Mouse (Mus musculus): ENCODE measurements around the gene Pla2g6. TPM values are rescaled to one million over a fixed set of nuclear protein-coding genes. Genes with fewer than 3 reads are reported as not detected.

Gene Pla2g6
- polyA plus RNA-seq, 1 experiment, result 7.4 TPM

DNA sequence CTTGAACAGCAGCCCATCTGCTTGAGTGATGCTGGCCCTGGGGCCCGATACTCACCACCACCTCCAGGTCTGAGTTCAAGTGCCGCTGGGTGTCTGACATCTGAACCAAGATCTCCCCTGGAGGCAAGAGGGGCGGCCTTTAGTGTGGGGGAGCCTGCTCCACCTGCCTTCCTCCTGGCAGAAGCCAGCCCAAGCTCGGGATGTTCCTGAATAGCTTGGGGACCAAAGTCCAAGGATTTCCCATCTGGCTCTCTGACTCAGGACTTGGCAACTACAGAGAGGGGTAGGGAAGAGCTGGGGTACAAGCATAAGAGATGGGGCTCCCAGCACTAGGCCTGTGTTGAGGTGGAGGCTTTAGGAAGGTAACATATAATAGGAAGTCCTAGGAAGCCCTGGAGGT, 44.8 kb downstream of the Pla2g6 start:
- TF ChIP-seq CTCF (IDR thresholded peaks at IDR 0.05; ENCODE audit: borderline replicate concordance, insufficient read depth, low read length), result no peak
- no peak overlapping the region for H3K4me3 ChIP-seq (ENCODE audit: insufficient read depth, low read length)
- no peaks in the 10 kb centered on the region for H3K4me1 ChIP-seq (ENCODE audit: control insufficient read depth, insufficient read depth, low read length)
- no peak overlapping the region for H3K27ac ChIP-seq (ENCODE audit: insufficient read depth, low read length)

DNA sequence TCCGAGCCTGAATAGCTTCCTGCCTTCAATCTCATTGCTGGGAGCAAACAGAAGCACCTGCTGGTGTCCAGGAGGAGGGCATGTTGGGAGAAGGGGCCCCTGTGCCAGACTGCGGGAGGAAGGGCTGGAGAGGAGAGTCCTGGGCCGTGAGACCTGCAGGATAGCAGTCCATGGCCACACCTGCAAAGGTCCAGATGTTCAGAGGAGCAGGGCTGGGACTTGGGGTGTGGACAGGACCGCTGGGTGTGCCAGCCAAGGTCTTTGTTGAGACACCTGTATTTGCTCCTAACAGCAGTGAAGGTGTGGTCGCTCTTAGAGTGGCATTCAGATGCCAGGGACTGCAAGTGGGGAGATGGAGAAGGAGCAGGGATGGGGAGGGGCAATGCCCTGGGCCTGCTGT, 45.8 kb downstream of the Pla2g6 start:
- Histone ChIP-seq H3K4me1 (ENCODE audit: control insufficient read depth, insufficient read depth, low read length) (no peaks in the 10 kb centered on the region), H3K4me3 (ENCODE audit: insufficient read depth, low read length) (no peak overlapping the region), H3K27ac (ENCODE audit: insufficient read depth, low read length) (no peak overlapping the region)
- TF ChIP-seq CTCF (IDR thresholded peaks at IDR 0.05; ENCODE audit: borderline replicate concordance, insufficient read depth, low read length) (no peak), POLR2A (IDR thresholded peaks at IDR 0.05; ENCODE audit: low read depth, low read length) (no peak)

DNA sequence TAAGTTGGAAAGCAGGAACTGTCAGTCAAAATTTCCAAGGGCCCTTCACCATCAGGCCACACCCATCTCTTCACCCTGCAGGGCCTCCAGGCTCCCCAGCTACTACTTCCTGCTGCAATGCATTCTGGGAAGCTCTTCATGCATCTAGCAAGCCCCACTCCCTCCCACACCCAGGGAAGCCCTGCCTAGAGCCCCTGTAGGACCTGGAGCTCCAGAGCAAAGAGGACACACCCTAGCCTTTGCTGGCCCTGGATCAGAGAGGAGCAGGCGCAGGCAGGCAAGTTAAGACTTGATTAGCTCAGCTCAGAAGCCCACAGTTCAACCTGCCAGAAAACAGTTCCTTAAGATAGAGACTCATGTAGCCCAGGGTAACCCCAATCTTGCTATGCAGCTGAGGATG, 46.8 kb downstream of the Pla2g6 start:
- Histone ChIP-seq H3K4me3 (ENCODE audit: insufficient read depth, low read length) (no peak overlapping the region), H3K27ac (ENCODE audit: insufficient read depth, low read length) (no peak overlapping the region), H3K4me1 (ENCODE audit: control insufficient read depth, insufficient read depth, low read length) (no peaks in the 10 kb centered on the region)
- no peak for TF ChIP-seq POLR2A (IDR thresholded peaks at IDR 0.05; ENCODE audit: low read depth, low read length)
- TF ChIP-seq CTCF (IDR thresholded peaks at IDR 0.05; ENCODE audit: borderline replicate concordance, insufficient read depth, low read length), result no peak

DNA sequence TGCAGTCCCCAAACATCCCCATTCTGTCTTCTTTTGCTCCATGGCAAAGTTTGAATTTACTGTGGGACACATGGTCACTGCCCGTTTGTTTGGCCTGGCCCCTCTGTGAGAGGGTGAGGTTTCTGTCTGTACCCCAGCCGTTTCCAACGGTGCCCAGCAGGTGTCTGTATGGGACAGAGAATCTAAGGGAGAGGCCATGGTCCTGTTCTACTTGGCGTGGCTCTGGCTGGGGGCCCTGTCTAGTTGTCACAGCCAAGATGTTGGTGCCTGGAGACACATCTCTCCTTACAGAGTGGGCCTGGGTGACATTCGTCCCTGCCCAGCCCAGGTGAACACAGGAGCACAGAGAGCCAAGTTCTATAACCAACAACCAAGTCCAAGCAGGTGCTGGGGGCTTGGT, 47.3 kb downstream of the Pla2g6 start:
- Histone ChIP-seq H3K27ac (ENCODE audit: insufficient read depth, low read length) (no peak overlapping the region), H3K4me1 (ENCODE audit: control insufficient read depth, insufficient read depth, low read length) (no peaks in the 10 kb centered on the region), H3K4me3 (ENCODE audit: insufficient read depth, low read length) (no peak overlapping the region)
- TF ChIP-seq POLR2A (IDR thresholded peaks at IDR 0.05; ENCODE audit: low read depth, low read length) (no peak), CTCF (IDR thresholded peaks at IDR 0.05; ENCODE audit: borderline replicate concordance, insufficient read depth, low read length) (no peak)

DNA sequence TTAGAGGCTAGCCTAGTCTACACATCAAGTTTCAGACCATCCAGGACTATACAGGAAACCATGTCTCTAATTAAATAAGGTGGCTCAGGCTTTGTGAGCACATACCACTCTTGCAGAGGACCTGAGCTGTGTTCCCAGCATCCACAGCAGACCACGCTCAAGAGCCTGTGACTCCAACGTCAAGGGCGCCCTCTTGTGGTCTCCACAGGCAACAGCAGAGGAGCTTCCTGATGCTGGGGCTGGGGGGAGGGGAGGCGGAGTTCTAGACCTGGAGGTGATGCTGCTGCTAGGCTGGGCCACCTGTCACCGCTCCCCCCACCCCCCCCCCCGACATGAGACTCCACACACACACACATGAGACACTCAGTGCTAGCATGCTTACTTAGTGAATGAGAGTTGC, 48.0 kb downstream of the Pla2g6 start:
- TF ChIP-seq CTCF (IDR thresholded peaks at IDR 0.05; ENCODE audit: borderline replicate concordance, insufficient read depth, low read length), result peak; percentile 41; the same call in 1 of the 2 replicates
- no peak for TF ChIP-seq POLR2A (IDR thresholded peaks at IDR 0.05; ENCODE audit: low read depth, low read length)
- no peaks in the 10 kb centered on the region for H3K4me1 ChIP-seq (ENCODE audit: control insufficient read depth, insufficient read depth, low read length)
- no peak overlapping the region for H3K27ac ChIP-seq (ENCODE audit: insufficient read depth, low read length)
- no peak overlapping the region for H3K4me3 ChIP-seq (ENCODE audit: insufficient read depth, low read length)

DNA sequence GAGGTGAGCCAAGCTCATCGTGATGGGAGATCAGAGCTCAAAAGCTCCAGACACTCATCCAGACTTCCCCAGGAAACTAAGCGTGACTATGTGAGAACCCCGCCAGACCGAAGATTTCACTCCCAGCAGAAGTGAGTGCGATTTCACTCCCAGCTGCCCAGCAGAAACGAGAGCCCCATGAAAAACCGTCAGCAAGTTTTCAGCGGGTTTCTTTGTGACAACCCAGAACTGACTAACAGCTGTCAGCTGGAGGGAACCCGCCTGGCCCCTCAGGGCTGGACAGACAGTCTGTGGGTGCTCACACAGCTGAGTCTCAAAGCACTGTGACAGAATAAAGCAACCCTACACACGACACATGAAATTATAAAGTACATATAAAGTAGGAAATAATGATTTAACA, 50.5 kb downstream of the Pla2g6 start:
- no peak for TF ChIP-seq POLR2A (IDR thresholded peaks at IDR 0.05; ENCODE audit: low read depth, low read length)
- Histone ChIP-seq H3K27ac (ENCODE audit: insufficient read depth, low read length) (no peak overlapping the region), H3K4me3 (ENCODE audit: insufficient read depth, low read length) (no peak overlapping the region), H3K4me1 (ENCODE audit: control insufficient read depth, insufficient read depth, low read length) (no peaks in the 10 kb centered on the region)

DNA sequence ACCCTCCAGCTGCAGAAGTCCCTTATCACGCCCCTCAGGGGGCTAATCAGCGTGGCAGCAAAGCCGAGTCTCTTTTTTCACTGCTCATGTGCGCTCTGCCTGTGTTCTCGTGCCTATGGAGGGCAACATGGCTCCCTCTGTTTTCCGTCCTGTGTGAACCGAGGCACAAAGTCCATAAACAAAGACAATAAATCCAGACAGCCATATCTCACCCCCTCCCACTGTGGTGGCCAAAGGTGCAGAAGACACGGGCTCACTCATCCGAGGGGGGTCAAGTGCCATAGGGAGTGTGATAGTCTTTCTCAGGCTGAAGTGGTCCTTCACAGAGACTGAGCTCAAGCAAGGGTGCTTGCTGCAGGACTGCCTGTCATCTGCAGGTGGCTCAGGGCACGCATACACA, 55.2 kb downstream of the Pla2g6 start:
- Histone ChIP-seq H3K4me1 (ENCODE audit: control insufficient read depth, insufficient read depth, low read length) (no peaks in the 10 kb centered on the region), H3K27ac (ENCODE audit: insufficient read depth, low read length) (no peak overlapping the region), H3K4me3 (ENCODE audit: insufficient read depth, low read length) (no peak overlapping the region)
- TF ChIP-seq CTCF (IDR thresholded peaks at IDR 0.05; ENCODE audit: borderline replicate concordance, insufficient read depth, low read length), result no peak
- no peak for TF ChIP-seq POLR2A (IDR thresholded peaks at IDR 0.05; ENCODE audit: low read depth, low read length)

DNA sequence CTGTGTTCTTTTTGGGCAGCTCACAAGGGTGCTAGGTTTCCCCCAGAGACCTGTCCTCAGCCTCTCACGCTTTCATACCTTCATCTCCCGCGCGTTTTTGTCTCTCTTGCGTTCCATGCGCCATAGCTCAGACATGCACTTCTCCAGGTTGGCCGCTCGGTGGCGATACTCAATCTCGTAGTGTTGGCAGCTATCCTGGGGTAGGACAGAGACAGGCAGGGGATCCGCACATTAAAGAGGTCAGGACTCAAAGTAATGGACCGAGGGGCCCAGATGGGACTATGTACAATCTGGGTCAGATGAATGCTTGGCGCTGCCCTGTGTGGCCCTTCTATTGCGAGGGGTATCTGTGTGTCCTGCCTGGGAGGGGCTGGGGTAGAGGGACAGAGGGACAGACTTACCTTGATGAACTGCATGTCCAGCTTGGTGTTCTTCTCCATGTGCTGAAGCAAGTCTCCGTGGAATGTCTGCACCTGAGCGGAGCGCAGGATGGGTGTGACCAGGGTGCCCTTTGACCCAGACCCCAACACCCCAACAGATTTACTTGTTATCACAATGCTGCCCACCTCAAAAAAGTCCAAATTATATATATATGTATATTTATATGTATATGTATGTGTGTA, 57.0 kb downstream of the Pla2g6 start:
- no peak for TF ChIP-seq POLR2A (IDR thresholded peaks at IDR 0.05; ENCODE audit: low read depth, low read length)
- TF ChIP-seq CTCF (IDR thresholded peaks at IDR 0.05; ENCODE audit: borderline replicate concordance, insufficient read depth, low read length), result peak; percentile 68; the same call in 1 of the 2 replicates
- Histone ChIP-seq H3K4me3 (ENCODE audit: insufficient read depth, low read length) (no peak overlapping the region), H3K4me1 (ENCODE audit: control insufficient read depth, insufficient read depth, low read length) (no peaks in the 10 kb centered on the region), H3K27ac (ENCODE audit: insufficient read depth, low read length) (no peak overlapping the region)

DNA sequence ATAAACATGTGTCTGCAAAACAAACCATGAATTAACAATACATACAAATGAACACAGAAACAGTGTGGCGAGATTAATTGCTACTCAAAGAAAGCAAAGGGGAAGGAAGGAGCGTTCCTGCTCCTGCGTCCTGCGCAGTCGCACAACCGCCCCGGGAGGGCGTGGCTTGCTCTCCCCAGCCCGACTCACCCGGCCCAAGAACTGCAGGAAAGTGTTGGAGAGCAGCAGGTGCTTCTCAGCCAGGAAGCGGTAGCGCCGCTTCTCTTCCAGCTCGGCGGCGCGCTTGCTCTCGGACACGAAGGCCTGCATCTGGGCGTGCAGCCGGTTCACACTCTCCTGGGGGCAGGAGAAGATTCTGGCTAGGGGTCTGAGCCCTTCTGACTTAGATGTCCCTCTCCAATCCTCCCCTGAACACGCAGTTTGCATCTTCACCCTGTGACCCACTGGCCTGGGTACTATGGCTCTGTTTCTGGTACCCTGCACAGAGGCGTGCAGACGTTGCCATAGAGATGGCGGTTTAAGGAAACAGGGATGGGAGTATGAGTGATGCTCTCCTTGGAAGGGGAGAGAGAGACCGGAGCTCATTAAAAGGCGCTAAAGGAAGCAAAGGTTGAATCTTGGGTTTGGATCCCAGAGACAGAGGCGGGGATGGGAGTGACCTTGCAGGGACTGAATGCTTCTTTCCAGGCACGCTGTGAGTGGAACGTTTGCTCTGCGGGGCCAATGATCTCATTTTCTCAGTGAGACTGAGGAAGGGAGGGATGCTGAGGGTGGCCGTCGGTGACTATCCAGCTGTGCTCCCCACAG, 57.7 kb downstream of the Pla2g6 start:
- no peak overlapping the region for H3K4me3 ChIP-seq (ENCODE audit: insufficient read depth, low read length)
- no peaks in the 10 kb centered on the region for H3K4me1 ChIP-seq (ENCODE audit: control insufficient read depth, insufficient read depth, low read length)
- TF ChIP-seq POLR2A (IDR thresholded peaks at IDR 0.05; ENCODE audit: low read depth, low read length), result no peak
- no peak for TF ChIP-seq CTCF (IDR thresholded peaks at IDR 0.05; ENCODE audit: borderline replicate concordance, insufficient read depth, low read length)
- no peak overlapping the region for H3K27ac ChIP-seq (ENCODE audit: insufficient read depth, low read length)

DNA sequence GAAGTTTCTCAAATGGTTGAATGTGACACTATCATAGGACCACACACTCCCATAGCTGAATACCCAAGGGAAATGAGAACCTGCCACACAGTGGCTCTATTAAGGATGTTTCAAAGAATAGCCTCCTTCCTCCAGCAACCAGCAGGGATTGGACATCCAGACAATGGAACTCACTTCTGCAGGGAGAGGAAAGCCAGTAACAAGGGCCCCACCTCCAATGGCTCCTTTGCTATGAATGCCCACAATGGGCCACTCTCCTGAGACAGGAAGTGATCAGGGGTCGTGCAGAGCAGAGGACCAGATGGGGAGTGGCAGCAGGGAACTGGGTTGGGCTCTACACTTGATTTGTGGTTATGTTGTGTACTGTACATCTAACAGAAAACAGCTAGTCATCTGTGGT, 59.7 kb downstream of the Pla2g6 start:
- H3K4me3 ChIP-seq (ENCODE audit: insufficient read depth, low read length), result no peak overlapping the region
- no peak overlapping the region for H3K27ac ChIP-seq (ENCODE audit: insufficient read depth, low read length)
- no peak for TF ChIP-seq POLR2A (IDR thresholded peaks at IDR 0.05; ENCODE audit: low read depth, low read length)
- no peak for TF ChIP-seq CTCF (IDR thresholded peaks at IDR 0.05; ENCODE audit: borderline replicate concordance, insufficient read depth, low read length)
- no peaks in the 10 kb centered on the region for H3K4me1 ChIP-seq (ENCODE audit: control insufficient read depth, insufficient read depth, low read length)

Data from embryonic fibroblast, embryonic 13.5 days (primary cell).